Mouse (Mus musculus) kidney, postnatal 36 days (tissue): ENCODE results near the gene Bcdin3d.
A peak's percentile ranks its signal among the peaks of the same experiment; 100 is the strongest.
"Not testable (repeated sequence)": the region's sequence is repeated elsewhere in the genome, so short reads cannot be mapped to it uniquely, and the experiment has no call there.

Experiments
- DNase-seq, 2 experiments: peaks; one replicate each; pipeline ENCODE4 v3.0.0; 2021 to 2022; ENCODE audit warnings: mixed read lengths in 2 of 2

The Bcdin3d gene

GRCm38 (mm10) chr15:99472972-99473371, 1.6 kb downstream of the Bcdin3d start:
- DNase-seq: no peak

GRCm38 (mm10) chr15:99471677-99472063, 2.9 kb downstream of the Bcdin3d start:
- no peak for DNase-seq

GRCm38 (mm10) chr15:99470971-99471676, 3.4 kb downstream of the Bcdin3d start:
- DNase-seq: peak; percentile 66 to 79

- peak; percentile 34 to 37 for DNase-seq
These were observed 4.2 kb downstream of the Bcdin3d start for GRCm38 (mm10) chr15:99470224-99470761.

- no peak for DNase-seq
These were observed 4.8 kb downstream of the Bcdin3d start for GRCm38 (mm10) chr15:99469736-99470135.

GRCm38 (mm10) chr15:99469067-99469466, 5.5 kb downstream of the Bcdin3d start:
- DNase-seq: peak; percentile 86 to 90

- no peak for DNase-seq
These were observed 11.3 kb downstream of the Bcdin3d start for GRCm38 (mm10) chr15:99463194-99463593.

- peak; percentile 94 to 95 for DNase-seq
These were observed 16.7 kb downstream of the Bcdin3d start, which contains the start of gene Nckap5l for GRCm38 (mm10) chr15:99457606-99458401. Nckap5l (minus strand) TSS chr15:99457748.

GRCm38 (mm10) chr15:99456963-99457605, 17.4 kb downstream of the Bcdin3d start:
- peak; percentile 36 to 65 for DNase-seq

GRCm38 (mm10) chr15:99456338-99456962, 18.1 kb downstream of the Bcdin3d start:
- peak in 1 of 2 experiments; percentile 14 for DNase-seq

GRCm38 (mm10) chr15:99455415-99455814, 19.1 kb downstream of the Bcdin3d start:
- DNase-seq: no peak

- no peak for DNase-seq
These were observed 19.8 kb downstream of the Bcdin3d start for GRCm38 (mm10) chr15:99454585-99455279.

GRCm38 (mm10) chr15:99453153-99453900, 21.2 kb downstream of the Bcdin3d start:
- no peak for DNase-seq

- no peak for DNase-seq
These were observed 24.7 kb downstream of the Bcdin3d start for GRCm38 (mm10) chr15:99449751-99450280.

GRCm38 (mm10) chr15:99449131-99449750, 25.3 kb downstream of the Bcdin3d start:
- DNase-seq: peak; percentile 46 to 63

- not testable (repeated sequence) for DNase-seq
These were observed 28.4 kb downstream of the Bcdin3d start for GRCm38 (mm10) chr15:99446136-99446535.

GRCm38 (mm10) chr15:99445567-99445966, 29.0 kb downstream of the Bcdin3d start:
- no peak for DNase-seq

- DNase-seq: no peak
These were observed 32.2 kb downstream of the Bcdin3d start for GRCm38 (mm10) chr15:99442358-99442757.

GRCm38 (mm10) chr15:99440816-99441457, 33.6 kb downstream of the Bcdin3d start:
- DNase-seq: no peak
